Mouse (Mus musculus) layer of hippocampus, adult 8-10 months (tissue): ENCODE results near the gene Hist1h4i. TPM values are rescaled to one million over a fixed set of nuclear protein-coding genes. Genes with fewer than 3 reads are reported as not detected.
"Not testable (repeated sequence)": the region's sequence is repeated elsewhere in the genome, so short reads cannot be mapped to it uniquely, and the experiment has no call there.

Experiments
- DNase-seq, 2 experiments: peaks; one replicate each; pipeline ENCODE4 v3.0.0; 2022; ENCODE audit warnings: low spot score in 2 of 2
- total RNA-seq, 4 experiments: library from RNA; stranded (reverse); gene quantifications; 2 replicates each; pipeline ENCODE4 v1.2.4; 2022

Gene Hist1h4i
- total RNA-seq = 10 to 100 TPM; 55.1 to 70.7 (median 60.0) TPM

DNA sequence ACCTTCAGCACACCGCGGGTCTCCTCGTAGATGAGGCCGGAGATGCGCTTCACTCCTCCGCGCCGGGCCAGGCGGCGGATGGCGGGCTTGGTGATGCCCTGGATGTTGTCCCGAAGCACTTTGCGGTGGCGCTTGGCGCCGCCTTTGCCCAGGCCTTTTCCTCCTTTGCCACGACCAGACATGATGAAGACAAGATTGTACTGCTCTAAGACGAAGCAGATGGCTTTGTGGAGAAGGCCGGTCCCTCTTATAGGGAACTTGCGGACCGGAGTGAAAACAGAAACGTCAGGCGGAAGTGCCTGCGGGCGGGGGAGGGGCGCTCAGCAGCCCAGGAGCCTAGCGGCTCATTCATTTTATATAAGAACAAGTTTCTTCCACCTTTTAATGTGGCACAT lies at the start of gene Hist1h4i:
Gene Hist1h4i, minus strand, starts transcription at position 221 of the 395 bp plus-strand sequence.
- DNase-seq = peak; percentile 95 to 98

DNA sequence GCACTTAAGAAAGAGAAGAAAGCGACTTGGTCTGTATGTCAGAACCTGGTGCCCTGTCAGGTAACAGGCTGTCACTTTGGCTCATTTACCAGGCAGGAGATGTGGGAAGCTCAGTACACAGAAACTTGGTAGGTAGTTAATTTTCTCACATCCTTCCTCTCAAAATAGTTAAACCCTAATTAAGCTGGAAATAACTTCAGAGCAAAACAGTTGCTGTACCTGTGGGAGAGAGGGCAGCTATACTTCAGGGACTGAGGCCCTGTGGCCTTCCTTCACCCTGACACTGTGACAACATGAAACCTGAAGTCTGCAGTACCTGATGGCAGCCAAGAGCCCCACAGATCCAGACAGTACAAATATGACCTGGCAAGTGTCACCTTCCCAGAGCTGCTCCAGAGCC lies 43.0 kb upstream of the Hist1h4i start, which contains the start of gene Vmn1r188:
Gene Vmn1r188, plus strand, starts transcription at position 301 of the 400 bp plus-strand sequence.
- not testable (repeated sequence) for DNase-seq

DNA sequence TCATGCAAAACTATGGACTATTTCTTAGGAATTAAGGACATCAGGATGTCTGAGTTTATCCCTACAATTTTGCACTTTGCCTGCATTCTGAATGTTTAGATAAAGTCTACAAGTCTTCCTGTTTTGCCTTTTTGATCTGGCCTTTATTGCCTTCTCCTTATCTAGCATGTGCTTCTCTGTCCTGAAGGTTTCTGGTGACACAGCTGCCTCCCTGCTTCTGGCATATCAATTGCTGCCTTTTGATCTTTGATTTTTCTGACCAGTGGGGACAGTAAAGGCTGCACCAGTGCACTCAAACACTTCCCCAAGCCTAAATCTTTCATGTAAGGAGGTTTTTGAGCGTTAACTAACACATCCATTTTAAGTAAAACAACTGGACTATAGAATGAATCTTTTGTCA lies 22.3 kb upstream of the Hist1h4i start:
- no peak for DNase-seq

DNA sequence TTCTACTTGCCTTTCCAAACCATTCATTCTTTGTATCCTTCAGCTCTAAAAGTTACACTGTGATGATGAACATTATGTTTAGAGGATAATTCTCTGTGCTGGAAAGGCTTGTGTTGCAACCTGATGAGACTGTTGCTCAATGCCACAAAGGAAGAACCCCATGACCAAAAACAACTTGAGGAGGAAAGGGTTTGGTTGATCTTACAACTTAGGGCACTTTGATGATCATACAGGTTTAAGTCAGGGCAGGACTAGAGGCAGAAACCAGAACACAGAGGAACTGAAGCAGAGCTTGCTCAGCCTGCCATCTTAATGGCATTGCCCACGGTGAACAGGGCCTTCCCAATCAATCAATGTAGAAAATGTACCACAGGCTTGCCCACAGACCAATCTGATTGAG lies 20.3 kb upstream of the Hist1h4i start:
- DNase-seq = no peak

DNA sequence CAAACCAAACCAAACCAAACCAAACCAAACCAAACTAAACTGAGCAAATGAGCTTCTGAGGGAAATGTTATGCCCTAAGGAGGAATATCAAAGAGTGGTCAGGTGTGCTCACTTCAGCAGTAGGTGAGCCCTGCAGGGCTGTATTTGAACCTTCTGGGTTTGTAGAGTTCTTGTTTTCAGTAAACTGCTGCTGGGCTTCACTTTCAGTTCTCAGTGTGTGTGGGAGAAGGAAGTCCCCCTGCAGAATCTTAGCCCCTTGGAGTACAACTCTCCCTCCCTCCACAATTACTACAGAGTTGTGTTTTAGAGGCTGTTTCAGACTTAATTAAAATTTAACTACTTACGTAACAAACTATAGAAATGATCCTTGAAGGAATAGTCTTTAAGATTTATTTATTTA lies 12.6 kb upstream of the Hist1h4i start:
- no peak for DNase-seq

DNA sequence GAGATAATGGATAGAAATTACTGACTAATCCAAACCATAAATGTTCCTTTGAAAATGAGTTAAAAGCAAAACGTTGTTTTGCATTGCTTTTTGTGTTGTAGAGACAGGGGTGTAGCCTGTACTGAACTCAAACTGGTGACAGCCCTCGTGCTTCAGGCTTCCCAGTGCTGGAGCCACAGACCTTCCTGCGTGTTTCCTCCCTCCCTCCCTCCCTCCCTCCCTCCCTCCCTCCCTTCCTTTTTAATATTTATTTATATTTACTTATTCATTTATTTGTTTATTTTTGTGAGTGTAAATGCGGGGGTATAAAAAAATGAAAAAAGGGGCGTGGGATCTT lies 10.3 kb upstream of the Hist1h4i start:
- DNase-seq = no peak

DNA sequence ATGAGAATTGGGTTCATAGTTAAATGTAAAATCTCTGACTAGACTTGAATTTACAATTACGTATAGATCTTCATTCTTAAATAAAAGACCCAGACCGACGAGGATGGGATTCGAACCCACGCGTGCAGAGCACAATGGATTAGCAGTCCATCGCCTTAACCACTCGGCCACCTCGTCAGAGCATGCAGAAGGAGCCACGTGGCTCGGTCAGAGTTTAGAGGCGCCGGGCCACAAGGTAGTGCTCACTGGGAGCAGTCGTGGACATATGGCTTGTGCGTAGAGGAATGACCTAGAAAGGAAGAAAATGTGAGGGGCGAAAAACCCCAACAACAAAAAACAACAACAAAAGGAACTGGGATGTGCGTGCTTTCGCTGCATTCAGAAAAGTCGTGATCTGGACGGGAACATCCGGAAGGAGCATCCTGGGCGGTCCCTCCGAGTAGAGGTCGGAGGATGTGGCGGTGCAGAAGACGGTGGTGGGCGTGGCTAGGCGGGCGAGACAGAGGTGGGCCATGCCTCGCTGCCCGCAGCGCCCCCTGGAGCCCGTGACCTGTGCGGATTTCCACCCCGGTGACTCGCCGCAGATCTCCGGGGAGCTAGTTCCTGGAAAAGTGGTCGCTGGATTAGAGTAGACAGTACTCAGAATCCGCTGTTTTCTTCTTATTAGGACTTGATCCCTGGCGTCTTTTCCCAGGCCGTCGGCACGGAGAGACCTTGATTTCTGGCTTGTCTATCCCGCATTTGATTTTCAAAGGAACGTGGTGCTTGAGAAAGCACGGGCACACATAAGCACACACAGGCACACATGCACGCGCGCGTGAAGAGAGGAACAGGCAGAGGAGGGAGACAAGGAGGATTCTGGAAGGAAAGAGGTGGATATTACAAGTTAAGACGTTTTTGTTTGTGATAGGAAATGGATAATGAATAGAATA lies 9.7 kb upstream of the Hist1h4i start:
- DNase-seq = peak; percentile 82 to 92

DNA sequence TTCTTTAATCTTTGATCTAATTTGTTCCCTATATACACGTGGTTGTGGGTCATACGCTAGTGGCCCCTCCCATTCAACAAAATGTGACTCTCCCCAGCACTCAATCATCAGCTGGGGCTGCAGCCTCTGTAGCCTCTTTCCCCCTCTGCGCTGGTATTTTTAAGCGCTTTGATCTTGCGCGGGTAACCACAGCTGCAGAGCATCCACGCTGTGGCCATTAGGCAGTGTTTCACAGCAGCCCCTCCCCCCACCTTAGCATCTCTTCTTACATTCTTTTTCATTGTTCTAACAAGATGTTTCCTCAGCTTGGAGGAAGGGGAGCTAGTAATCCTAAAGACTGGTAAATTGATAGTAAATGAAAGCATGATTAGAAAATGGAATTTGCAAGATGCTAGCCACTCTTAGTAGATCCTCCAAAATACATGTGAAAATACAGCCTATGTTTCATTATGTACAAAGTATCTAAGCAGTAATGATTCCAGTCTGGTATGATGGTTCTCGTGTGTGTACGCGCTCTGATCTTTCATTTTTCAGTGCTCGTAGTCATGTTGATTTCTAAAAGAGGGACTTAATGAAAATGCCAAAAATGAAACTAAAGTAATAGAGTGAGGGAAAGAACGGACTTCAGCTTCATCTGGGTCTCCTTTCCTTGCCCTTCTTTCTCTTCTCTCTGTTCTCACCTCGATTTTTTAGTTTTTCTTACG lies 8.7 kb upstream of the Hist1h4i start:
- no peak for DNase-seq

DNA sequence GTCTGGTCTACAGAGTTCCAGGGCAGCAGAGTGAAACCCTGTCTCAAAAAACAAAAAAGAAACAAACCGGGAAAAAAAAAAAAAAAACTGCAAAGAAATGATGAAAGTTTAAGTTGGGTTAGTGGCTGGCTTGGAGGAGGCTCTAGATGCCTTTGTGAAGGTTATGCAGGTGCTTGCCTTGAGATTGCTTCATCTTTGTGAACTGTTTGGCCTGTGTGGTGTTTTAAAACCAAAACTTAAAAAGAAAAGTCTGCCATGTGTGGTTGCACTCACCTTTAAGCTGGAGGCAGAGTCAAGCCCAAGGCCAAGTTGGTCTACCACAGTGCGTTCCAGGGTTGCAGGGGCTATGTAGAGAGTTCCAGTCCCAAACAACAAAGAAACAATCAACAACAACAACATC lies 7.9 kb upstream of the Hist1h4i start:
- DNase-seq = no peak

DNA sequence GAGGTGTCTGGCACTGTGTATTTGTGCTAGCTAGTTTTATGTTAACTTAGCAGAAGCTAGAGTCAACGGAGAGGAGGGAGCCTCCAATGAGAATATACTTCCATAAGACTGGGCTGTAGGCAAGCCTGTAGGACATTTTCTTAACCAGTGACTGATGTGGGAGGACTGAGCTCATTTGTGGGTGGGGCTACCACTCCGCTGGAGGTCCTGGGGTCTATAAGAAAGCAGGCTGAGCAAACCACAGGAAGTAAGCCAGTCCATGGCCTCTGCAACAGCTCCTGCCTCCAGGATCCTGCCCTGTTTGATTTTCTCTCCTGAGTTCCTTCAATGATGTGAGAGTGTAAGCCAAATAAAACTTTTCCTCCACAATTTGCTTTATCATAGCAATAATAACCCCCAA lies 4.1 kb upstream of the Hist1h4i start:
- no peak for DNase-seq

DNA sequence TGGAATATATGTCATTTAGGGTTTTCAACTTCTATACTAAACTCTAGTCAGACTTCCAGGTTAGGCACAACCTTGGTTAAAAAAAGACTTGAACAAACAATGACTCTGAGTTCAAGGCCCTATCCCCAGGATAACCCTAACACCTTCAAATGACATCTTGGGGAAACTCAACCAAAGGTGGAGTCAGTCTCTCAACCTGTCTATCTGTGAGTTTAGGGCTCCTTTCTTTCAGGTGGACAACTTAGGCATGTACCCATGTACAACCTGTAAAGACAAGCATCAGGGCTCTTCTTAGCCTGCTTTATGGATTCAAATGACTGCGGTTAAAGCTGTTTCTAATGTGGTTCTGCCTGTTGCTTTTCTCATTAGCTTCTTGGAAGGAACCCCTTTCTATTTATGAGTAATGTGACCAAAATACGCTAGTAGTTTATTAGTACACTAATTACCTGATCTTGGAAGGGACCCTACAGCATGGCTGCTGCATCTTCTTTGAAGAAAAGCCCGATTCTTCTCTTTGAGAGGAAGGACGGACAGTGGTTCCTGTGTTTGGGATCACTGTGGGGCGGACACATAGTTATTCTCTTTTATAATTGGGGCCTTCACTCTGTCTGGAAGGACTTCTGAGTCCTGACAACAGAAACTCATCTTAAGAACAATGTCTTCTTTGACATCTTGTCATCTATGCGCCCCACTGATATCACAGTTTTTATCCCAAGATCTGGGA lies 3.4 kb upstream of the Hist1h4i start:
- no peak for DNase-seq

DNA sequence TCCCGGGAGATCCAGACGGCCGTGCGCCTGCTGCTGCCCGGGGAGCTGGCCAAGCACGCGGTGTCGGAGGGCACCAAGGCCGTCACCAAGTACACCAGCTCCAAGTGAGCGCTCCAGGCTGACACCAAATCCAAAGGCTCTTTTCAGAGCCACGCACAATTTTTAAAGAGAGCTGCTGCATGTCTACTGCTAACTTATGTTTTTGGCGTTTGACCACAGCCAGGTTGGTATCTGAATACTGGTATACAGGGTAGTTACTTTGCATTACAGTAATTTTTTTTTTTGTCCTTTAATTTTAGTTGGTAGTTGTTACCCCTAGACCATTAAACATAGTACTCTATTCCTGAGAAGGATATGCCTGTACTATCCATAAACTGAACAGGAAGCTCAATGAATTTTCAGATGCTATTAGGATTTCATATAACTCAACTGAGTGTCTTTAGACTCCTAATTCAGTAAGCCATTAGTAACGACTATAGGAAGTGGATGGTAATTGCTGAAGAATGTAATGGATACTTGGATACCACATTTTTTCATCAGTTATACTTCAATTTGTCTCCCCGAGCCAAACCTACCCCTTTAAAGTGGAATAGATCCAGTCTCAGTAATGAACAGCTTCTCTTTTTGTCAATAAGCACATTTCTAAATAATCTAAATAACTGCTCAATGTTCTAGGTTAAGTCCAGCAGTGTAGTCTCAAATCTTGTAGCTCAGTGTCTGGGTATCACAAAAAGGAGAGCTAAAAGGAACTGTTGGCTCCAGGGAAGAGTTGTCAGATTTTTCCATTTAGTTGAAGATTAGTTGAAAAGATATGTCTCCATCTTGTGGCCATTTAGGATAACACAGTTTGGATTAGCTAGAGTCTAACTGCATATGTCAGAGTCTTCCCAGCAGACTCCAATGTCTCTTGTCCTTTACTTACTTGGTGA lies 2.6 kb upstream of the Hist1h4i start:
- DNase-seq = no peak

DNA sequence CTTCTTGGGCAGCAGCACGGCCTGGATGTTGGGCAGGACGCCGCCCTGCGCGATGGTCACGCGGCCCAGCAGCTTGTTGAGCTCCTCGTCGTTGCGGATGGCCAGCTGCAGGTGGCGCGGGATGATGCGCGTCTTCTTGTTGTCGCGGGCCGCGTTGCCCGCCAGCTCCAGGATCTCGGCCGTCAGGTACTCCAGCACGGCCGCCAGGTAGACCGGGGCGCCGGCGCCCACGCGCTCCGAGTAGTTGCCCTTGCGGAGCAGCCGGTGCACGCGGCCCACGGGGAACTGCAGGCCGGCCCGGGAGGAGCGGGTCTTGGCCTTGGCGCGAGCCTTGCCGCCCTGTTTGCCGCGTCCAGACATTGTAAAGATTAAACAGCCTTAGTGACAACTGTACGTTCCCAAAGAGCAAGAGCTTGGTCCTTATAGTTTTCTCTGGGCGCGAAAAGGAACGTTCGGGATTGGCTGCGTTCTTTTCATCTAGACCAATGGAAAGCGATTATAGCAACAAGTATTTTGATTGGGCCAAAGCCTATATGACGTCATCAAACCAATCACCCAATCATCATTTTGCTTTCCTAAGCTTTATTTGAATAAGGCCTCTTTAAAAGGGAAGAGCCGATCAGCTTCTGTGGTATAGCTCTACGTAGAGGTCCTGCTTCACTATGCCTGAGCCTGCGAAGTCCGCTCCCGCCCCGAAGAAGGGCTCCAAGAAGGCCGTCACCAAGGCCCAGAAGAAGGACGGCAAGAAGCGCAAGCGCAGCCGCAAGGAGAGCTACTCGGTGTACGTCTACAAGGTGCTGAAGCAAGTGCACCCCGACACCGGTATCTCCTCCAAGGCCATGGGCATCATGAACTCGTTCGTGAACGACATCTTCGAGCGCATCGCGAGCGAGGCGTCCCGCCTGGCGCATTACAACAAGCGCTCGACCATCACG lies 1.7 kb upstream of the Hist1h4i start, which contains the start of the genes Hist1h2ag and Hist1h2bj:
Gene Hist1h2ag, minus strand, starts transcription at position 377 of the 935 bp plus-strand sequence.
Gene Hist1h2bj, plus strand, starts transcription at position 647 of the 935 bp plus-strand sequence.
- DNase-seq = peak; percentile 92 to 93

DNA sequence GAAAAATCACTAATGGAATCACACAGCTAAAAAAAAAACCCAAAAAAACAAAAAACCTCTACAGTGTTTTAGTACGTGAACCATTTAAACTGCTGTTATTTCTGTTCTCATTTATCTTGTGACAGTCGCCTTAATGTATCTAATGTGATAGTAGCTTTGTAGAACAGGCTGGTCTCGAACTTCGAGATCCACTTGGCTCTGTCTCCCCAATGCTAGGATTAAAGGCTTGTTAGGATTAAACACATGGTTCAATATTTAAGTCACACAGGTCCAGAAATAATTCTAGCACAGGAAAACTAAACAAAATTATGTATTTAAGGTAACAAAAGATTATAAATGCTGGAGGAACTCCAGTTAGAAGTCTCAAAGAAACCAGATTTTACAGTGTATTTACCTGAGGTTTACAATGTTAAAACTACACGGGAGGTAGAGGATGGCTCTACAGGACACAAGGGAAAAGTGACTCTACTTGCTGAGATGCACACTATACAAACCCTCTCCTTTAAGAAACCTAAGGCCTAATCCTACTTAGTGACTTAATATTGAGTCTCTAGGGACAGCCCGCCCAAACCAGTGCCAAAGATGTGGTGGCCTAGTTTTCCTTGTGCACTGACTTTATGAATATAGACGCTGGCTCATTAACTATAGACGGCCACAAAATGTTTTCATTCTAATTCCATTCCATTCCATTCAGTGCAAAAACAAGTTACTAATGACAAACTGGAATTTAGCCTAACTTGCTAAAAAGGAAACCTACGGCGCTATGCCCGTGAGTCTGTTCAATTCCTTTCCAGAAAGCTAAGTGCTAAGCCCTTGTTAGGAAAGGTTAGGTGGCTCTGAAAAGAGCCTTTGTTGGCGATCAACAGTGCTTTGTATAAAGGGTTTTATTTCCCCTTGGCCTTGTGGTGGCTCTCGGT lies 747 bp upstream of the Hist1h4i start:
- no peak for DNase-seq

DNA sequence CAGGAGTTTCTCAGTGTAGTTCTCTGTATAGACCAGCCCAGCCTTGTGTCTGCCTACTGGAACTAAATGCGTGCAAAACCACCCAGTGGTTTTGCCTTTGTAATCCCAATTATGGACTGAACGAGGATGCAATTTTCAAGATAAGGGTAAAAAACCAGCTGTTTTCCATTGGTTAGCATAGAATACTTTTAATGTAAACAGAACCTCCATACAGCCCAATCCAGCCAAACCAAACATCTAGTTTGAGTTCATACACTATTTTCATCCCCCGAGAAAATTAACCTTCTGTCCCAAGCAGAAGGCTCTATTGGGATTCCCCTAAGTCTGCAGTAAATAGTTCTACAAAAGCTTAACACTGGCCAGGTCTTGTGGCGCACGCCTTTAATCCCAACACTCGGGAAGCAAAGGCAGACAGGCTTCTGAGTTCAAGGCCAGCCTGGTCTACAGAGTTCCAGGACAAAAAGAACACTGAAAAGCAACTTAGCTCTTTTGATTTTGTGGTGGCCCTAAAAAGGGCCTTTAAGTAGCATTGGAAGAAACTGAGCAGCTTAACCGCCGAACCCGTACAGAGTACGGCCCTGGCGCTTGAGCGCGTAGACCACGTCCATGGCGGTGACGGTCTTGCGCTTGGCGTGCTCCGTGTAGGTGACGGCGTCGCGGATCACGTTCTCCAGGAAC lies 559 bp downstream of the Hist1h4i start:
- no peak for DNase-seq

DNA sequence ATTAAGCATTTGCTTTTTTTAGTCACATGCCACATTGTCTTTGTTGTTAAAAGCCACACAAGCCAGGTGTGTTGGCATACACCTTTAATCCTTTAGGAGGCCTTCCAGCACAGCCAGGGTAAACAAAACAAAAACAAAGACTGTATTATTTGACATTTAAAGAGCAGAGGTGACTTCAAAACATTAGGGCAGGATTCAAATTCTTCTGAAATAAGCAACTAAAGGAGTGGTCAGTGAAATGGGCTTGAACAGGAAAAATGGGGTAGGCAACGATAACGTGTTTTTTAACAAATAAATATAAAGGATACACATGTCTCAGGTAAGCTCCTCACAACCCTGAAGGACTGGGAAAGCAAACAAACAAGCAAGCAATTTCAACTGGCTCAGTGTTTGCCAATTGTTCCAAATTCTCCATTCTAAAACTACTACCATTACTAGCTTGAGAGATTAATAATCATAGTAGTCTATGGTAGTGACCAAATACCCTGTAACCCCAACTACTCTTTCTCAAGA lies 1.2 kb downstream of the Hist1h4i start:
- DNase-seq = no peak

DNA sequence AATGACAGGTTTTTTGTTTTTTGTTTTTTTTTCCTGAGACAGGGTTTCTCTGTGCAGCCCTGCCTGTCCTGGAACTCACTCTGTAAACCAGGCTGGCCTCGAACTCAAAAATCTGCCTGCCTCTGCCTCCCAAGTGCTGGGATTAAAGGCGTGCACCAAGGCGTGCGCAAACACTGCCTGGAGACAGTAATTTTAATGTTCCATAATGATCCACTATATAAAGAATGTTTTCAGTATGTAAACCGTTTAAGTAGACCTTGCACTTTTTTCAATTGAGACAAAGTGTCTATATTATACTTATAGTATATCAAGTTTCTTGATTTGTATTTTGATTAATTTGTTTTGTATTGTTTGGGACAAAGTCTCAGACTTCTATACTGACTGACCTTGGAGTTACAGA lies 1.8 kb downstream of the Hist1h4i start:
- DNase-seq = no peak

DNA sequence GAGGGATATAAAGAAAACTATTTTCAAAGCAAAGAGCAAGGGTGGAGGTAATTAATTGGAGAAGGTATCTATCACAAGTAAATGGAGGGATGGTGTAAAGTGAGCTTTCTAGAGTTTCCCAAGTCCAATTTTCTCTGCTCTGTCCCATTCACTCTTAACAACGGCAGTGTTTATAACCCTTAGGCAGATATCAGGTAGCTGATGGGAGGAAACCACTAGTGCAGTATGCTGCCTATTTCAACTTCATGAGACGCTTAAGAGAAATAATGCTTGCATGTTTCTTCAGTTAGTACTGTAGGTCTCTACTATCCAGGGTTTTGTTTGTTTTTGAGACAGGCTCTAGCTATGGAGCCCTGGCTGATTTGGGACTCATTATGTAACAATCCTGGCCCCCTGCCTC lies 3.7 kb downstream of the Hist1h4i start:
- no peak for DNase-seq
